Mouse (Mus musculus): ENCODE measurements around the gene 4930512M02Rik. TPM values are rescaled to one million over a fixed set of nuclear protein-coding genes. Genes with fewer than 3 reads are reported as not detected.

4930512M02Rik gene
- polyA plus RNA-seq, 1 experiment from 2014 or later: not detected

DNA sequence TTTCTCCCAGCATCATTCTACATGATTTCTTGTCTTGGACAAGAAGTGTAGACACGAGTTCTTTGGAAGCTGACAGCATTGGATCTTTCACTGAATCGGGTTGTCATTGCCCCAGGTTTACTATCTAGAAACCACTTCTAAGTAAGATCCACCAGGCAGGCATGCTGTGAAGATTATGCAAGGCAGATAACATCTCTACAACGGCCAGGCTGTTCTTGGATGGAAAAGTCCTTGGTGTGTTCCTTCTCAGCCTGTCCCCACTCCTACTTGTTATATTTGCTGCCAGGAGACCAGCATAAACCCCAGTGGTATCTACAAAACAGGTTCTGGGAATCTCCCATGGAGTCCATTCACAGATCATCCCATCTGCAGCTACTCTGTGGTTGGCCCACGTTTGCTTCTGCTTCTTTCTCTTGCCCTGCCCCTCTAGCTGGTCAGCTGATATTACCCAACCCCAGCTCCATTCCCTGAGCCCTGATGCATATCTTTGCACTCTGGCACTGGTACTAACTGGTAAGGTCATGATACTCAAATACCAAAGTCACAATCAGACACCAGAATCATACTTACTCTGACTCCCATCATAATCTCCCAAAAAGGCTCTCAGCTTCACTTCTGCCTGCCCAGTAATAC is 3.4 kb downstream of the 4930512M02Rik start:
- Histone ChIP-seq H3K9me3 (no peaks in the 10 kb centered on the region), H3K4me1 (replicated peaks) (no peaks in the 10 kb centered on the region), H3K4me3 (no peak overlapping the region), H3K36me3 (no peaks in the 10 kb centered on the region), H3K9ac (no peak overlapping the region), H3K27me3 (no peaks in the 10 kb centered on the region), H3K27ac (no peak overlapping the region), H3K4me2 (no peak overlapping the region)
- WGBS: 72% methylated on average over 4 of the region's 4 CpGs
- ATAC-seq (ENCODE audit: low FRiP score): no peak

DNA sequence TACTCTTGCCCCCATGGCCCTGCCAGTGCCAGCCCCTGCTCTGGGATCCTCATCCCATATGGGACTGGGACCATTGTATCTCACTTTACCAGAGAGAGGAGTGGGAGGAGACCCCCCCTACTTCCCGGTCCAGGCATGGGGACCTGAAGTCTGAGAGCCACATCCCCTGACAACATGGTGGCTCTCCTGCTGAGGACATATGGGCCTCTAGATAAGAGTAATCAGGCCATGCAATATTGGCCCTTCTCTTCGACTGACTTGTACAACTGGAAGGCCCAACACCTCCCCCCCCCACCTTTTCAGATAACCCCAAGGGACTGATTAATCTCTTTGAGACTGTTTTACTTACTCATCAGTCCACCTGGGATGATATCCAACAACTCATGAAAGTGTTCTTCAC is 18.4 kb downstream of the 4930512M02Rik start:
- ATAC-seq (ENCODE audit: low FRiP score): no peak
- H3K4me1 ChIP-seq (replicated peaks): no peaks in the 10 kb centered on the region
- no peaks in the 10 kb centered on the region for H3K27me3 ChIP-seq
- no peak overlapping the region for H3K27ac ChIP-seq
- no peak overlapping the region for H3K9ac ChIP-seq
- 89% methylated on average over 2 of the region's 2 CpGs for WGBS
- H3K9me3 ChIP-seq: peaks cover 10% of the 10 kb centered on the region; the same call in 1 of the 2 replicates
- H3K4me3 ChIP-seq: no peak overlapping the region
- H3K36me3 ChIP-seq: no peaks in the 10 kb centered on the region
- no peak overlapping the region for H3K4me2 ChIP-seq

GRCm38 (mm10) chr11:11587327-11587726 is 40.3 kb downstream of the 4930512M02Rik start:
- Histone ChIP-seq H3K4me3 (no peak overlapping the region), H3K27ac (no peak overlapping the region), H3K4me1 (replicated peaks) (no peaks in the 10 kb centered on the region), H3K4me2 (no peak overlapping the region), H3K9ac (no peak overlapping the region), H3K36me3 (no peaks in the 10 kb centered on the region), H3K27me3 (no peaks in the 10 kb centered on the region), H3K9me3 (no peaks in the 10 kb centered on the region)
- 83% methylated on average over 2 of the region's 2 CpGs for WGBS
- ATAC-seq (ENCODE audit: low FRiP score): no peak

GRCm38 (mm10) chr11:11586423-11586822 is 41.2 kb downstream of the 4930512M02Rik start:
- no peak overlapping the region for H3K27ac ChIP-seq
- no peak for ATAC-seq (ENCODE audit: low FRiP score)
- no peak overlapping the region for H3K4me3 ChIP-seq
- H3K4me1 ChIP-seq (replicated peaks): no peaks in the 10 kb centered on the region
- no peak overlapping the region for H3K9ac ChIP-seq
- no peaks in the 10 kb centered on the region for H3K27me3 ChIP-seq
- WGBS: 93% methylated on average over 1 of the region's 1 CpGs
- H3K36me3 ChIP-seq: no peaks in the 10 kb centered on the region
- no peaks in the 10 kb centered on the region for H3K9me3 ChIP-seq
- no peak overlapping the region for H3K4me2 ChIP-seq

- WGBS: 81% methylated on average over 6 of the region's 6 CpGs
These were observed 53.9 kb downstream of the 4930512M02Rik start for GRCm38 (mm10) chr11:11573691-11574090.

DNA sequence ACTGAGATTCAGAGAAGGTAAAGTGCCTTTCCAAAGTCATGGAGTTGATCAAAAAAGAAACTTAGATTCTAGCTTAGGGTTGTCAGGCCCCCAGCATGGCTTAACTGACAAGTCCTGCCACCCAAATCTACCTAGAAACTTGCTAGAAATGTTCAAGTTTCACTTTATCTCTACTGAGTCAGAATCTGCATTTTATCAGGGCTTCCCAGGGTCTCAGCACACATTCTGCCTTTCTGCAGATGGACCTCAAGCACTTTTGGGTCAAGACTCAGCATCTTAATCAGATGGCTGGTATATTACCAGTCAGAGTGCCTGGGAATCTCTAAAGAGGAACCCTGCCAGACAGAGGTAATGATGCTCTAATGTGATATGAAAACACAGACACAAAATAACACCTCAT is 56.9 kb downstream of the 4930512M02Rik start:
- no peak for ATAC-seq (ENCODE audit: low FRiP score)
- Histone ChIP-seq H3K4me2 (no peak overlapping the region), H3K4me3 (no peak overlapping the region), H3K9ac (no peak overlapping the region), H3K9me3 (no peaks in the 10 kb centered on the region), H3K4me1 (replicated peaks) (no peaks in the 10 kb centered on the region), H3K36me3 (no peaks in the 10 kb centered on the region), H3K27ac (no peak overlapping the region), H3K27me3 (no peaks in the 10 kb centered on the region)

More at GRCm38 (mm10) chr11:11573691-11574090, 53.9 kb downstream of the 4930512M02Rik start:
- Histone ChIP-seq H3K9ac (no peak overlapping the region), H3K4me1 (replicated peaks) (no peaks in the 10 kb centered on the region), H3K4me3 (no peak overlapping the region), H3K36me3 (no peaks in the 10 kb centered on the region), H3K4me2 (no peak overlapping the region), H3K27me3 (no peaks in the 10 kb centered on the region), H3K27ac (no peak overlapping the region), H3K9me3 (no peaks in the 10 kb centered on the region)
- ATAC-seq (ENCODE audit: low FRiP score): no peak

GRCm38 (mm10) chr11:11569466-11570132 is 58.0 kb downstream of the 4930512M02Rik start:
- Histone ChIP-seq H3K36me3 (no peaks in the 10 kb centered on the region), H3K9ac (no peak overlapping the region), H3K4me3 (no peak overlapping the region), H3K4me2 (no peak overlapping the region), H3K27ac (no peak overlapping the region), H3K9me3 (no peaks in the 10 kb centered on the region), H3K27me3 (no peaks in the 10 kb centered on the region), H3K4me1 (replicated peaks) (no peaks in the 10 kb centered on the region)
- 72% methylated on average over 4 of the region's 4 CpGs for WGBS
- no peak for ATAC-seq (ENCODE audit: low FRiP score)

DNA sequence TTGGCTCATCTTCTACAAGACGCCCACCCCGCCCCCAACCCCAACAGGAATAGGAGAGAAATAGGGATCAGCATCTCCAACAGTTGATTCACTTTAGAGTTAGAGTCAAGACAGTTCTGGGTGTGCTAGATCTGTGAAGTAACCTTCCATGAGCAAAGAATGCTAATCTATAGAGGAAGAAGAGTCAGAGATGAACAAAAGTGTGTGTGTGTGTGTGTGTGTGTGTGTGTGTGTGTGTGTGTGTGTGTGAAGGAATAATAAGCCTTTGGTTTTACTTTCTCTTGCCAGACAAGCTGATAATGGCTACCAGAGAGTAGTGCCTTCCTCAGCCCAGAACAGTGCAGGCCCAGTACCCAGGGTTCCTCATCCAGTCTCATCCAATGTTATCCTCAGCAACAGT is 59.6 kb downstream of the 4930512M02Rik start:
- 88% methylated on average over 2 of the region's 2 CpGs for WGBS
- no peak overlapping the region for H3K9ac ChIP-seq
- no peak for ATAC-seq (ENCODE audit: low FRiP score)
- no peak overlapping the region for H3K4me3 ChIP-seq
- no peak overlapping the region for H3K27ac ChIP-seq
- no peak overlapping the region for H3K4me2 ChIP-seq
- no peaks in the 10 kb centered on the region for H3K9me3 ChIP-seq
- H3K27me3 ChIP-seq: no peaks in the 10 kb centered on the region
- no peaks in the 10 kb centered on the region for H3K36me3 ChIP-seq
- H3K4me1 ChIP-seq (replicated peaks): no peaks in the 10 kb centered on the region

GRCm38 (mm10) chr11:11565146-11565820 is 62.4 kb downstream of the 4930512M02Rik start:
- Histone ChIP-seq H3K9ac (no peak overlapping the region), H3K27me3 (no peaks in the 10 kb centered on the region), H3K4me2 (no peak overlapping the region), H3K27ac (no peak overlapping the region), H3K4me3 (no peak overlapping the region), H3K9me3 (no peaks in the 10 kb centered on the region), H3K36me3 (no peaks in the 10 kb centered on the region), H3K4me1 (replicated peaks) (no peaks in the 10 kb centered on the region)
- WGBS: 78% methylated on average over 6 of the region's 6 CpGs
- no peak for ATAC-seq (ENCODE audit: low FRiP score)

- Histone ChIP-seq H3K9me3 (no peaks in the 10 kb centered on the region), H3K9ac (no peak overlapping the region), H3K4me1 (replicated peaks) (no peaks in the 10 kb centered on the region), H3K27ac (no peak overlapping the region), H3K4me2 (no peak overlapping the region), H3K27me3 (no peaks in the 10 kb centered on the region), H3K36me3 (no peaks in the 10 kb centered on the region), H3K4me3 (no peak overlapping the region)
- no peak for ATAC-seq (ENCODE audit: low FRiP score)
- 82% methylated on average over 7 of the region's 7 CpGs for WGBS
These were observed 63.2 kb downstream of the 4930512M02Rik start for GRCm38 (mm10) chr11:11564266-11565044.

DNA sequence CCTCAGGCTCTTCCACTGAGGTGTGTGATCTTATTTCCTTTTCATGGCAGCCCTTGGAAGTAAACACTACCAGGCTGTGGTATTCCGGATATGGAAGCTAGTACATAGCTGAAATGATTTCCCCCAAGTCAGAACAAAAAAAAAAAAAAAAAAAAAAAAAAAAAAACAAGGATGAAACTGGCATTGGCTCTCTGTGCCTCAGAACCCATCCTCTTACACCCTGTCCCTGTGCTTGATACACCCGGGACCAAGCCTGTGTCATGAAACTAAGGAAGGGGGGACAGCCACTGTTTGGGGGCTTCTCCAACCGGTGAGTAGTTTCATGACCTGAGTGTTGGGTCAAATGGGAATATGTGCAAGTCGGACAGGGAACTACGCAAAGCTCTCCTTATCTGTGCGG is 66.5 kb downstream of the 4930512M02Rik start:
- no peak for ATAC-seq (ENCODE audit: low FRiP score)
- Histone ChIP-seq H3K4me1 (replicated peaks) (no peaks in the 10 kb centered on the region), H3K36me3 (no peaks in the 10 kb centered on the region), H3K9me3 (no peaks in the 10 kb centered on the region), H3K27ac (no peak overlapping the region), H3K9ac (no peak overlapping the region), H3K4me3 (no peak overlapping the region), H3K27me3 (no peaks in the 10 kb centered on the region), H3K4me2 (no peak overlapping the region)
- 90% methylated on average over 6 of the region's 6 CpGs for WGBS

DNA sequence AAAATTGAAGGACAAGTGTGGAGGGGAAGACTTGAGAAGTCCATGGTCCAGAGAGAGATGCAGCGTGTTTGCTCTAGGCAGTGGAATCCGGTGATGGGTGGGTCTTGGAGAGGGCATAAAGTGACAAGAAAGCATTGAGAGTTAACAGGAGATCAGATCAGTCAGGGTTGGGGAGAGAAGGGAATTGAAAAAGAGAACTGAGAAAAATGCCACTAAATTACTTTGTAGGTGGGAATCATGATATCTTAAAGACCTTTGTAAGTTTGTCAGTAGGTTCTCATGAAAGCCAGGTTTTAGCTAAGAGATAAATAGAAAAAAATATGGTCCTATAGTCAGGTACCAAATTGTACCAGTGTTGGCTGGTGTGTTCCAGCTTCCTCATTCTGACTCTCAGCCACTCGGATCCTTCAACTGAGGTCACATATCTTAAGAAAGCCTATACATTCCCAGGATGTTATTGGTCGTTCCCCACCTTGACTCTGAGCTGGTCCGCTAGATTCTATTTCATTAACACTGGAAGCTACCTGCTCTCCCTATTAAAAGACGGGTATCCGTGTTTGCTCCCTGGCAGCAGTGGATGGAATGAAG is 68.4 kb downstream of the 4930512M02Rik start:
- Histone ChIP-seq H3K9me3 (no peaks in the 10 kb centered on the region), H3K4me3 (no peak overlapping the region), H3K27me3 (no peaks in the 10 kb centered on the region), H3K36me3 (no peaks in the 10 kb centered on the region), H3K4me1 (replicated peaks) (no peaks in the 10 kb centered on the region), H3K27ac (no peak overlapping the region), H3K9ac (no peak overlapping the region), H3K4me2 (no peak overlapping the region)
- 90% methylated on average over 7 of the region's 7 CpGs for WGBS
- no peak for ATAC-seq (ENCODE audit: low FRiP score)
